Mouse (Mus musculus) forebrain, embryonic 11.5 days (tissue): Measurements from ENCODE around the gene Tepp. TPM values are rescaled to one million over a fixed set of nuclear protein-coding genes. Genes with fewer than 3 reads are reported as not detected.

Source experiments
- ATAC-seq: fragments of 200-750 bp; cut with Nextera tagmentation; replicated peaks from 2 replicates; pipeline ENCODE4 v1.8.0; 2017; ENCODE audit warnings: moderate TSS enrichment; ENCODE audit not compliant: low FRiP score
- DNase-seq: peaks from one replicate; pipeline ENCODE4 v3.0.0-alpha.2; 2017; ENCODE audit warnings: low spot score
- H3K27ac ChIP-seq: fragments of 300-500 bp; sonication (generic); 2 replicates; pipeline ENCODE4 v1.5.1; 2014; ENCODE audit warnings: low read depth, low read length
- H3K27me3 ChIP-seq: fragments of 300-500 bp; sonication (generic); 2 replicates; pipeline ENCODE4 v1.6.1; 2014; ENCODE audit warnings: mild to moderate bottlenecking, low read length, mixed read lengths; ENCODE audit not compliant: control insufficient read depth, insufficient read depth
- H3K36me3 ChIP-seq: fragments of 300-500 bp; sonication (generic); 2 replicates; pipeline ENCODE4 v1.6.1; 2014; ENCODE audit warnings: mild to moderate bottlenecking, low read length, moderate library complexity, mixed read lengths; ENCODE audit not compliant: control insufficient read depth, insufficient read depth
- H3K4me1 ChIP-seq: fragments of 300-500 bp; sonication (generic); replicated peaks from 2 replicates; pipeline ENCODE4 v1.6.1; 2014; ENCODE audit warnings: low read length, mixed read lengths; ENCODE audit not compliant: control insufficient read depth, insufficient read depth
- H3K4me2 ChIP-seq: fragments of 300-500 bp; sonication (generic); 2 replicates; pipeline ENCODE4 v1.6.1; 2014; ENCODE audit warnings: low read depth, mild to moderate bottlenecking, low read length, moderate library complexity, mixed read lengths; ENCODE audit not compliant: severe bottlenecking
- H3K4me3 ChIP-seq: fragments of 300-500 bp; sonication (generic); 2 replicates; pipeline ENCODE4 v1.5.1; 2014; ENCODE audit warnings: low read depth, low read length
- H3K9ac ChIP-seq: fragments of 300-500 bp; sonication (generic); 2 replicates; pipeline ENCODE4 v1.6.1; 2014; ENCODE audit warnings: low read length
- H3K9me3 ChIP-seq: fragments of 300-500 bp; sonication (generic); 2 replicates; pipeline ENCODE4 v1.6.1; 2016; ENCODE audit warnings: low read length, mixed read lengths; ENCODE audit not compliant: control insufficient read depth
- WGBS: fragments of 180-500 bp; shearing (Covaris S2); extraction: QIAGEN DNeasy Blood & Tissue Kit; methylation state at CpG from one replicate; pipeline ENCODE4 v1.1.7; 2014; 5-methylcytosine and 5-hydroxymethylcytosine counted together
- polyA plus RNA-seq: library from polyadenylated mRNA; unstranded; fragments of >200 nt; fragmentation: Nextera tagmentation; extraction: Ambion mirVana; gene quantifications from 2 replicates; pipeline ENCODE4 v1.2.1, GENCODE M21; 2014

Gene Tepp
- not detected in 2 replicates for polyA plus RNA-seq

GRCm38 (mm10) chr8:95310342-95310970 is at the start of gene Tepp:
Gene Tepp, plus strand, starts transcription at chr8:95310566.
- no peak for DNase-seq
- H3K36me3 ChIP-seq, result no peaks in the 10 kb centered on the region
- peaks cover 3% of the 10 kb centered on the region; the same call in 1 of the 2 replicates for H3K4me1 ChIP-seq
- 13% methylated on average over 6 of the region's 6 CpGs for WGBS
- H3K27ac ChIP-seq, result no peak within 1 kb of the TSS
- H3K9ac ChIP-seq, result no peak within 1 kb of the TSS
- no peak; the same call in 1 of the 2 replicates for ATAC-seq
- no peaks in the 10 kb centered on the region for H3K9me3 ChIP-seq
- H3K4me2 ChIP-seq, result no peak within 1 kb of the TSS
- no peaks in the 10 kb centered on the region for H3K27me3 ChIP-seq
- no peak within 1 kb of the TSS for H3K4me3 ChIP-seq

GRCm38 (mm10) chr8:95262181-95262580 is 48.2 kb upstream of the Tepp start:
- no peaks in the 10 kb centered on the region for H3K4me1 ChIP-seq
- H3K9me3 ChIP-seq, result no peaks in the 10 kb centered on the region
- no peak for DNase-seq
- no peak overlapping the region for H3K4me3 ChIP-seq
- no peak overlapping the region for H3K9ac ChIP-seq
- H3K36me3 ChIP-seq, result no peaks in the 10 kb centered on the region
- H3K4me2 ChIP-seq, result no peak overlapping the region
- no peak overlapping the region for H3K27ac ChIP-seq
- no peaks in the 10 kb centered on the region for H3K27me3 ChIP-seq
- ATAC-seq, result no peak
- WGBS, result 83% methylated on average over 2 of the region's 2 CpGs

GRCm38 (mm10) chr8:95270501-95270900 is 39.9 kb upstream of the Tepp start:
- Histone ChIP-seq H3K9ac (no peak overlapping the region), H3K36me3 (no peaks in the 10 kb centered on the region), H3K9me3 (no peaks in the 10 kb centered on the region), H3K4me2 (no peak overlapping the region), H3K4me1 (no peaks in the 10 kb centered on the region), H3K4me3 (no peak overlapping the region), H3K27ac (no peak overlapping the region), H3K27me3 (no peaks in the 10 kb centered on the region)
- DNase-seq, result no peak
- no peak for ATAC-seq
- 68% methylated on average over 12 of the region's 12 CpGs for WGBS

DNA sequence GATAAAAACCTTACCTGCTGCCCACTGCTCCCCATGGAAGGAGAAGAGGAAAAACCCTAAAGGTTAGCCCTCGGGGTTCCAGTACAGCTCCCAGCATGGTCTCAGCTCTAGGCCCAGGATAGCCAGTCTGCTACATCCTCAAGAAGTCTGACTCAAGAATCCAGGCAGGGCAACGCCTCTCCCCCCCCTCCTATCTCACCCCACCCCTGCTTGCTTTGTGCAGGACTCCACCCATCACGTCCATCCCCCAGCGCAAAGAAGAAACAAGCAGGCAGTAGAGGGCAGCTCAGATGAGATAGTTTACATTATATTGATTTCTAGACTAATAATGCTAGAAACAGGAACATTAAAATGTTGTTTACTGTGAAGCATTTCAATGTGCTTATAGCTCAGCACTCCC is 38.5 kb upstream of the Tepp start:
- no peak for ATAC-seq
- no peaks in the 10 kb centered on the region for H3K9me3 ChIP-seq

DNA sequence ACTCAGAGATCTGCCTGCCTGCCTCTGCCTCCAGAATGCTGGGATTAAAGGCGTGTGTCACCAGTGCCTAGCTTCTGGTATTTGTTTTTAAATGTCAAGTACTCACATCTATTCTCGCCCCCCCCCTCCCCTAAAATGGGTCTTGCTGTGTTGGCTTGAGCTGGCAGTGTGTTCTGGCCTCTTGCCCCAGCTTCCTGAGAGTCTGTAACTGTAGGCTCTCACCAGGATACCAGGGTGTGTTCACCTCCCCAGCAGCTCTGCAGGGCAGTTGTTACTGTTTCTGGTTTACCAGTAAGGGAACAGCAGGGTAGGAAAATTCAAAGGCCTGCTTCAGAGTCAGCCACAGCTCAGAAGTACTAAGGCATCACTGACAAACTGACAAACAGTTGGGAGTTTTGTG is 37.5 kb upstream of the Tepp start:
- WGBS, result 57% methylated on average over 2 of the region's 2 CpGs
- no peak for DNase-seq
- no peaks in the 10 kb centered on the region for H3K4me1 ChIP-seq

More for the DNA sequence above, 38.5 kb upstream of the Tepp start:
- H3K36me3 ChIP-seq, result no peaks in the 10 kb centered on the region
- H3K9ac ChIP-seq, result no peak overlapping the region
- no peaks in the 10 kb centered on the region for H3K4me1 ChIP-seq
- H3K4me2 ChIP-seq, result no peak overlapping the region
- WGBS, result 32% methylated on average over 4 of the region's 4 CpGs
- no peak overlapping the region for H3K27ac ChIP-seq
- H3K4me3 ChIP-seq, result no peak overlapping the region
- DNase-seq, result no peak
- H3K27me3 ChIP-seq, result no peaks in the 10 kb centered on the region

DNA sequence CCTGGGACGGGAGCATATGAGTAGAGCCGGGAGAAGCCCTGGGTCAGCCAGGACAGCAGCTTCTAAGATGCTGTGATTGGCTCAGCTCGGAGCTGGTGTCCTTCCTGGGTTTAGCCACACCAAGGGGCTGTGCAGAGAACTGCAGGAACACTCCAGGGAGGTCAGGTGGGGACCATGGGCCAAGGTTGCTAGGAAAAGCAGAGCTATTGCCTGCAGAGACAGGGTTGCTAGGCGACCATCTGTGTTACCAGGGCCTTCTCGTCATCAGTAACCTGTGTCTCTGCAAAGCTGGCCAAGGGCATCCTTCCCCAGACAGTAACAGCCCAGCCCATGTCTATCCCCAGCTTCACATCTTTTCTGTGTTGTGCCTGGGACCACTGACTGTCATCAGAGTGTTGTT is 28.9 kb upstream of the Tepp start:
- no peaks in the 10 kb centered on the region for H3K4me1 ChIP-seq
- no peaks in the 10 kb centered on the region for H3K27me3 ChIP-seq
- no peaks in the 10 kb centered on the region for H3K9me3 ChIP-seq
- H3K36me3 ChIP-seq, result no peaks in the 10 kb centered on the region
- no peak overlapping the region for H3K4me3 ChIP-seq
- no peak overlapping the region for H3K4me2 ChIP-seq
- ATAC-seq (no peak), DNase-seq (no peak)
- 69% methylated on average over 5 of the region's 5 CpGs for WGBS
- no peak overlapping the region for H3K9ac ChIP-seq
- H3K27ac ChIP-seq, result no peak overlapping the region

More for the DNA sequence above, 37.5 kb upstream of the Tepp start:
- Histone ChIP-seq H3K27ac (no peak overlapping the region), H3K9me3 (no peaks in the 10 kb centered on the region), H3K36me3 (no peaks in the 10 kb centered on the region), H3K4me3 (no peak overlapping the region), H3K9ac (no peak overlapping the region), H3K4me2 (no peak overlapping the region), H3K27me3 (no peaks in the 10 kb centered on the region)
- no peak for ATAC-seq

DNA sequence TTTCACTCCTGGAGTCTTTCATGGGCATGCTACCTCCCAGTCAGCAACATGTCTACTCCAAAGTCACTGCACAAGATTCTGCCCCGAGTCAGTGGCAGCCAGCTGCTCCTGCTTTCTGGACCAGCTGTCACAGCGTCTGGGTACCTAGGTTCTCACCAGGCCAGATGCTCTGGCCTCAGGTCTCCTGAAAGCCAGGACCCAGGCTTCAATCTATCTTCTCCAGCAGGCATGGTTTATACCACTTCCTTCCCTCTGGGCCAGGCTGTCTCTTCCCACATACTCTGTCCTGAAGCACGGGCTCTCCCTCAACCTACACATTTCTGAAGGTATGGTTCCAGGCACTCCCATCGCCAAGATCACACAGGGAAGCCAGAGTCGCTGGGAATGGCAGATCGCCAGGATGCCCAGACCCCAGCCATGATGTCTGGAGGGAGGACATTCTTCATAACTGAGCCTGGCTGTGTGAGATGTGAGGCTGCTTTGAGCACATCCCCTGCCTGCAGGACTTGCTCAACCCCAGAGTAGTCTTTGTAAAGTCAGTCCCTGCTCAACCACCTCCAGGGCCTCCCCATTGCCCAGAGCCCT is 21.2 kb upstream of the Tepp start:
- no peak overlapping the region for H3K27ac ChIP-seq
- no peaks in the 10 kb centered on the region for H3K9me3 ChIP-seq
- no peaks in the 10 kb centered on the region for H3K27me3 ChIP-seq
- no peak overlapping the region for H3K9ac ChIP-seq
- no peak for ATAC-seq
- WGBS, result 80% methylated on average over 6 of the region's 6 CpGs
- no peak overlapping the region for H3K4me3 ChIP-seq
- no peaks in the 10 kb centered on the region for H3K36me3 ChIP-seq
- no peaks in the 10 kb centered on the region for H3K4me1 ChIP-seq
- DNase-seq, result no peak
- H3K4me2 ChIP-seq, result no peak overlapping the region

GRCm38 (mm10) chr8:95293172-95293571 is 17.2 kb upstream of the Tepp start:
- no peak for DNase-seq

GRCm38 (mm10) chr8:95293891-95294290 is 16.5 kb upstream of the Tepp start:
- Histone ChIP-seq H3K27ac (no peak overlapping the region), H3K36me3 (no peaks in the 10 kb centered on the region), H3K9me3 (no peaks in the 10 kb centered on the region), H3K4me1 (no peaks in the 10 kb centered on the region), H3K27me3 (no peaks in the 10 kb centered on the region), H3K4me3 (no peak overlapping the region), H3K9ac (no peak overlapping the region), H3K4me2 (no peak overlapping the region)
- 84% methylated on average over 7 of the region's 7 CpGs for WGBS
- DNase-seq, result no peak
- no peak for ATAC-seq

More at GRCm38 (mm10) chr8:95293172-95293571, 17.2 kb upstream of the Tepp start:
- Histone ChIP-seq H3K27ac (no peak overlapping the region), H3K4me3 (no peak overlapping the region), H3K4me1 (no peaks in the 10 kb centered on the region), H3K36me3 (no peaks in the 10 kb centered on the region), H3K9me3 (no peaks in the 10 kb centered on the region), H3K27me3 (no peaks in the 10 kb centered on the region), H3K9ac (no peak overlapping the region), H3K4me2 (no peak overlapping the region)
- WGBS, result 87% methylated on average over 11 of the region's 11 CpGs
- ATAC-seq, result no peak
